Mouse (Mus musculus) retina, postnatal 7 days (tissue): ENCODE measurements around the gene Ccdc77.
"Not testable (repeated sequence)": the region's sequence is repeated elsewhere in the genome, so short reads cannot be mapped to it uniquely, and the experiment has no call there.

Experiments
- DNase-seq: peaks from one replicate; pipeline ENCODE4 v3.0.0-alpha.2; 2012; ENCODE audit warnings: low read depth, low spot score

Ccdc77 gene

GRCm38 (mm10) chr6:120309787-120310186 is 54.4 kb downstream of the Ccdc77 start:
- no peak for DNase-seq

- DNase-seq, result no peak
Observed at GRCm38 (mm10) chr6:120309338-120309737, 54.8 kb downstream of the Ccdc77 start.

- no peak for DNase-seq
Observed at GRCm38 (mm10) chr6:120306859-120307594, 57.1 kb downstream of the Ccdc77 start.

- DNase-seq, result no peak
Observed at GRCm38 (mm10) chr6:120302755-120303316, 61.3 kb downstream of the Ccdc77 start.

- DNase-seq, result peak; percentile 29
Observed at GRCm38 (mm10) chr6:120301137-120301536, 63.0 kb downstream of the Ccdc77 start.

- not testable (repeated sequence) for DNase-seq
Observed at GRCm38 (mm10) chr6:120296589-120296988, 67.6 kb downstream of the Ccdc77 start.

- DNase-seq, result peak; percentile 11
Observed at GRCm38 (mm10) chr6:120294785-120295133, 69.4 kb downstream of the Ccdc77 start.

- DNase-seq, result peak; percentile 17
Observed at GRCm38 (mm10) chr6:120294056-120294784, 70.0 kb downstream of the Ccdc77 start, which contains the start of the genes D330020A13Rik and B4galnt3. TSS of gene D330020A13Rik (plus strand) at chr6:120294364. TSS of gene B4galnt3 (minus strand) at chr6:120294559.

GRCm38 (mm10) chr6:120291396-120292009 is 72.7 kb downstream of the Ccdc77 start:
- DNase-seq, result no peak

GRCm38 (mm10) chr6:120289430-120289829 is 74.7 kb downstream of the Ccdc77 start:
- DNase-seq, result no peak

GRCm38 (mm10) chr6:120288541-120288940 is 75.6 kb downstream of the Ccdc77 start:
- DNase-seq, result no peak

- no peak for DNase-seq
Observed at GRCm38 (mm10) chr6:120287279-120287678, 76.9 kb downstream of the Ccdc77 start.

- DNase-seq, result no peak
Observed at GRCm38 (mm10) chr6:120276874-120277449, 87.2 kb downstream of the Ccdc77 start.

- DNase-seq, result no peak
Observed at GRCm38 (mm10) chr6:120275301-120275700, 88.9 kb downstream of the Ccdc77 start.

- no peak for DNase-seq
Observed at GRCm38 (mm10) chr6:120274887-120275286, 89.3 kb downstream of the Ccdc77 start.
